ENCODE assay signal across 7 mouse cellular contexts in genomic region chr14:104038628-104039325, GRCm38 (mm10).
DNase-seq lines count a peak whose midpoint lies in the region; ATAC-seq lines count a peak whose summit lies in the region.

No protein-coding gene starts in this region.

- H3K4me1 ChIP-seq in embryonic facial prominence, embryonic 15.5 days, result no peaks in the 10 kb centered on the region
- no peaks in the 10 kb centered on the region for H3K4me1 ChIP-seq in lung, embryonic 16.5 days (replicated peaks; ENCODE audit: control insufficient read depth, insufficient read depth, low read length)

- no peak overlapping the region for H3K4me3 ChIP-seq in embryonic facial prominence, embryonic 15.5 days (replicated peaks)
- H3K4me3 ChIP-seq in lung, embryonic 16.5 days (ENCODE audit: low read length), result no peak overlapping the region

- H3K27me3 ChIP-seq in embryonic facial prominence, embryonic 15.5 days, result peaks cover 5% of the 10 kb centered on the region; the same call in 1 of the 2 replicates
- H3K27me3 ChIP-seq in lung, embryonic 16.5 days (ENCODE audit: control insufficient read depth, insufficient read depth, low read depth, low read length), result no peaks in the 10 kb centered on the region

- H3K4me2 ChIP-seq in embryonic facial prominence, embryonic 15.5 days (replicated peaks), result no peak overlapping the region
- H3K4me2 ChIP-seq in lung, embryonic 16.5 days (ENCODE audit: low read depth, low read length), result no peak overlapping the region

- peak; percentile 6 for DNase-seq in MEL-GATA-1-ER (ENCODE audit: extremely low read depth, low read depth)
- peak; percentile 72 for DNase-seq in brain, adult 2 months (ENCODE audit: low read depth, low spot score)
- peak; percentile 58 for DNase-seq in heart, postnatal 4 days
- DNase-seq in layer of hippocampus, adult 11-12 months (ENCODE audit: low spot score), result peak; percentile 55
- peak; percentile 66 for DNase-seq in retina, postnatal 7 days (ENCODE audit: low read depth, low spot score)

- H3K9ac ChIP-seq in embryonic facial prominence, embryonic 15.5 days, result no peak overlapping the region
- no peak overlapping the region for H3K9ac ChIP-seq in lung, embryonic 16.5 days (ENCODE audit: low read length)

- H3K36me3 ChIP-seq in embryonic facial prominence, embryonic 15.5 days, result no peaks in the 10 kb centered on the region
- H3K36me3 ChIP-seq in lung, embryonic 16.5 days (ENCODE audit: control insufficient read depth, insufficient read depth, low read length), result no peaks in the 10 kb centered on the region

- 0 out of 2 replicates have a peak, but pooled peaks have one; percentile 29 for ATAC-seq in embryonic facial prominence, embryonic 15.5 days (ENCODE audit: insufficient number of reproducible peaks, low FRiP score, low TSS enrichment, low read depth)
- peak; percentile 60 for ATAC-seq in lung, embryonic 16.5 days (ENCODE audit: low read depth)

- 9% methylated on average over 13 of the region's 13 CpGs for WGBS in embryonic facial prominence, embryonic 15.5 days
- 7% methylated on average over 13 of the region's 13 CpGs for WGBS in lung, embryonic 16.5 days

- H3K9me3 ChIP-seq in embryonic facial prominence, embryonic 15.5 days (replicated peaks), result no peaks in the 10 kb centered on the region
- no peaks in the 10 kb centered on the region for H3K9me3 ChIP-seq in lung, embryonic 16.5 days (ENCODE audit: control insufficient read depth, low read length)

- no peak overlapping the region for H3K27ac ChIP-seq in embryonic facial prominence, embryonic 15.5 days (replicated peaks)
- no peak overlapping the region for H3K27ac ChIP-seq in lung, embryonic 16.5 days (ENCODE audit: low read length)

Comparison
In these comparisons a context has a peak if more than half of its experiments do, and no peak if none do; other contexts are left out.
1. DNase-seq: peak in every context shown above with its lines; median percentile 72 in brain, adult 2 months; 66 in retina, postnatal 7 days; 58 in heart, postnatal 4 days; 55 in layer of hippocampus, adult 11-12 months; 6 in MEL-GATA-1-ER.